Mouse (Mus musculus): ENCODE results near the gene Uba52.

The Uba52 gene

DNA sequence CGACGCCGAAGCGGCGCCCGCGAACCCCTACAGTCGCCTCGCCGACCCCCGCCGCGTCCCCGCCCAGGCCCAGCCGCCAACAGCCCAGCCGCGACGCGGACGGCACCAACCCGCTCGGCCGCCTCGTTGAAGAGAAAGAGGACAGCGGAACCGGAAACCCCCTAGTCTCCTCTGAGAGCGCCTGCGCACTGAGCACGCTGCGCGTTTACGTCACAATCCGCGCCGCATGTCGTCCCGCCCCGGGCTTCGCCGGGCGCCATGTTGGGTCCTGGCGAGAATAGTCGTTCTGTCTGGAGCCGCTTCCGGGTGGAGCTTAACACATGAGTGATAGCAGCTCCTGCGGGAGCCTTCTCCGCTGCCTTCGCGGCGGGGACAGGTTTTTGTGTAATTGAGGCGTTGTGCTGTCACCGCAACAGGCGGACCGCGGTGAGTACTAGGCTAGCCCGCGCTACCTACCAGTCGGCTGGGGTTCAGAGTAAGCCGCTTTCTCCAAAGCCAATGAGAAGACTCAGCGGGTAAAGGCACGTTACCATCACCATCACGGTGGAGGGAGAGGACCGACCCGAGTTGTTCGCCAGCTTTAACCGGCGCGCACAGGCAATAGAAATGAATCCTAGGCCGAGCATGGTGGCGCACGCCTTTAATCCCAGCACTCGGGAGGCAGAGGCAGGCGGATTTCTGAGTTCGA is at the start of gene Uba52:
Gene Uba52, minus strand, starts transcription at position 574 of the 688 bp plus-strand sequence.
- DNase-seq (ENCODE audit: low spot score in 2 of 2) = peak; percentile 96 to 97

GRCm38 (mm10) chr8:70560096-70560495 is 49.5 kb upstream of the Uba52 start:
- peak in 1 of 2 experiments; percentile 39 for DNase-seq (ENCODE audit: low spot score in 2 of 2)

GRCm38 (mm10) chr8:70558983-70559382 is 48.4 kb upstream of the Uba52 start:
- DNase-seq (ENCODE audit: low spot score in 2 of 2) = no peak

- DNase-seq (ENCODE audit: low spot score in 2 of 2) = peak; percentile 68 to 69
Measured at GRCm38 (mm10) chr8:70558334-70558733, 47.7 kb upstream of the Uba52 start.

- DNase-seq (ENCODE audit: low spot score in 2 of 2) = peak in 1 of 2 experiments; percentile 41
Measured at GRCm38 (mm10) chr8:70555079-70555747, 44.6 kb upstream of the Uba52 start.

- DNase-seq (ENCODE audit: low spot score in 2 of 2) = no peak
Measured at GRCm38 (mm10) chr8:70553740-70554139, 43.1 kb upstream of the Uba52 start.

DNA sequence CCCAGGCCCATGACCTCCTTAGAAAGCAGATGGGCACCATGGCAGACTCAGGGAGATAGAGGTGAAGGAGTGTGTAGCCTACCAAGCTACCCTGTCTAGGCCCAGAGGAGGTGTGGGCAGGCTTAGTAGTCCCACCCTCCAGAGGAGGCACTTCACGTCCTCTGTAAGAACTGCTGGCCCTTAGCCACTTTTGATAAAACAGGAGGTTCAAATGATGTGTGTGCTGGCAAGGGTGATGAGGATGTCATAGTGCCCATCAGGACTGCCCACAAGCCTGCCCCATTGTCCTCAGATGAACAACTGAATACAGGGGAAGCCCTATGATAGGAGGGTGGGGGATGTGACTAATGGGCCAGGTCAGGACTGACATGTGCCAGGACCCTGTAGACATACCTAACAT is 42.2 kb upstream of the Uba52 start:
- no peak for DNase-seq (ENCODE audit: low spot score in 2 of 2)

- no peak for DNase-seq (ENCODE audit: low spot score in 2 of 2)
Measured at GRCm38 (mm10) chr8:70551558-70552161, 41.1 kb upstream of the Uba52 start.

DNA sequence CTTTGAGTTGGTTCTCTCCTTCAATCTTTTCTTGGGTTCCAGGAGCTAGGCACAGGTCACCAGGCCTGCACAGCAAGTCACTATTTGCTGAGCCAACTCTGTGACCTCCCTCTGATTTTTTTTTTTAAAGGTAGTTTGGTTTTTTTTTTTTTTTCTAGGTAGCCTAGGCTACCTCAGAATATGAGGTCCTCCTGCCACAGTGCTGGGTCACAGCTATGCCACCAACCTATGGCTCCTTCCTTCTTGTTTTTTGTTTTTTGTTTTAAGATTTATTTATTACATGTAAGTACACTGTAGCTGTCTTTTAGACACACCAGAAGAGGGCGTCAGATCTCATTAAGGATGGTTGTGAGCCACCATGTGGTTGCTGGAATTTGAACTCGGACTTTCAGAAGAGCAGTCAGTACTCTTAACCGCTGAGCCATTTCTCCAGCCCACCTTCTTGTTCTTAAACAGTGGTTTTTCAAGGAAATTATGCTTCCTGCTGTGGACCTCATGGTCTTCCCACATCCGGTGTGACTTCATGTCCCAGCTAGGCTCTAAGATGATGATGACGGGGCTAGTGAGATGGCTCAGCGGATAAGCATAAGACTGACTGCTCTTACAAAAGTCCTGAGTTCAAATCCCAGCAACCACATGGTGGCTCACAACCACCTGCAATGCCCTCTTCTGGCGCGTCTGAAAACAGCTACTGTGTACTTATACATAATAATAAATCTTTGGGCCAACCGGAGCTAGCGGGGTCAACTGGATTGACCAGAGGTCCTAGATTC is 39.0 kb upstream of the Uba52 start:
- no peak for DNase-seq (ENCODE audit: low spot score in 2 of 2)

- DNase-seq (ENCODE audit: low spot score in 2 of 2) = no peak
Measured at GRCm38 (mm10) chr8:70547762-70548161, 37.2 kb upstream of the Uba52 start.

- DNase-seq (ENCODE audit: low spot score in 2 of 2) = no peak
Measured at GRCm38 (mm10) chr8:70546412-70546811, 35.8 kb upstream of the Uba52 start.

GRCm38 (mm10) chr8:70544200-70544687 is 33.6 kb upstream of the Uba52 start:
- peak in 1 of 2 experiments; percentile 35 for DNase-seq (ENCODE audit: low spot score in 2 of 2)

DNA sequence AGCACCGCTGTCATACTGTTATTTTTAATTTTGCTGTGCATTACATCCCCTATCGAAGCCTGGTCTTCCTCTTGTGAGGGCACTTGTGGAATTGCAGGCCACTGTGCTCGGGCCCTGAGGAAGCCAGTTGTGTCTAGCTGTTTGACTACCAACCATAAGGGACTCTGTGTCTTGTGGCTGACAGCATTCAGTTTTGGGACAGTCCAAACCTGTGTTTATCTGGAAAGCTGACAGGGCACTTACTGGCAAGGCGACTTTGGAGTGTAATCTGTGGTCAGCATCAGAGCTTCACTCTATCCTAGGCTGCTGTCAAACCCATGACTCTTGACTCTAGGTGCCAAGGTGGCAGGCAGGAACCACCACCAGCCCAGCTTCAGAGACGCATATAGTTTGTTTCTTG is 30.5 kb upstream of the Uba52 start:
- no peak for DNase-seq (ENCODE audit: low spot score in 2 of 2)

DNA sequence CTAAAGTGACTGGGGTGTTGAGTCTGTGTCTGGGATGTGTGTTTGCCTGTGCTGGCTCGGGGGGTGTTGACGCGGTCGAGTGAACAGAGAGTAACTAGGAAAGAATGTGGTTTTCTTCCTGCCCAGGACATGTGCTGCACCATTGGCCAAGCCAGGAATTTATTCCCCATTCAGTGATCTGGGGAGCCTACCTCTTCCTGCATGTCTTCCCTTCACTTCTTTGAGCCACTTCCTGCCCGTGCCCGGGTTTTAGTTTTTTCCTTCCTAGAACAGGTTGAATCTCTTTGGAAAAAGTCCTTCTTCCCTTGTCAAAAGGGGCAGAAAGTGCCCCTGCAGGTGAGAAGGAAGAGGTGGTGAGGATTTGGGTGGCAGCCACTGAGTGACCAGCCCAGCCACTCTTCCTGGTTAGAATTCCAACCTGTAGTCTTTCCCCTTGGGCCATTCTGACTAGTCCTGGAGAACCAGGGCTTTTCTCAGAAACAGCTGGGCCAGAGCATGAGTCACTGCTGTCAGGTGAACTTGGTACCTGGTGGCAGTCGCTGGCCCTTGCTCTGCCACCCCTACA is 30.0 kb upstream of the Uba52 start:
- DNase-seq (ENCODE audit: low spot score in 2 of 2) = no peak

DNA sequence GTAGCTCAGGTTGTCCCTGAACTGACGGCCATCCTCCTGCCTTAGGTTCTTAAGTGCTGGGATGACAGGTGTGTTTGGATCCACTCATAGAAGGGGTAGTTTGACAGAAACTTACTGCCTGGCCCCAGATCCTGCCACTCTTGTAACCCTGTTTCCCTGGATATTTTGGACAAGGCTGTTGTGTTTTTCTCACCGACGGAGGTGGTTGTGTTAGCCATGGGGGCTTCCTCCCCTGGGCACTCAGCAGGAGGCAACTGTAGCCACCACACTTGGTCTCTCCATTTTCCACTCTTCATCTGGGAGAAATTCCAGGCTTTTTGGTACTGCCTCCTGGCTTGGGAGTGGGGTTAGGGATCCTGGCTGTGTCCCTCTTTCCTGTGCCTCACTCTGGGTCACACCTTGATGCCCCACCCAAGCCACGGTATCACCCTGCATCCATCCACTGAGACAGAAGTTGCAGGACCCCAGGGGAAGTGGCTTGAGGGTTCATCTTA is 29.5 kb upstream of the Uba52 start:
- no peak for DNase-seq (ENCODE audit: low spot score in 2 of 2)

DNA sequence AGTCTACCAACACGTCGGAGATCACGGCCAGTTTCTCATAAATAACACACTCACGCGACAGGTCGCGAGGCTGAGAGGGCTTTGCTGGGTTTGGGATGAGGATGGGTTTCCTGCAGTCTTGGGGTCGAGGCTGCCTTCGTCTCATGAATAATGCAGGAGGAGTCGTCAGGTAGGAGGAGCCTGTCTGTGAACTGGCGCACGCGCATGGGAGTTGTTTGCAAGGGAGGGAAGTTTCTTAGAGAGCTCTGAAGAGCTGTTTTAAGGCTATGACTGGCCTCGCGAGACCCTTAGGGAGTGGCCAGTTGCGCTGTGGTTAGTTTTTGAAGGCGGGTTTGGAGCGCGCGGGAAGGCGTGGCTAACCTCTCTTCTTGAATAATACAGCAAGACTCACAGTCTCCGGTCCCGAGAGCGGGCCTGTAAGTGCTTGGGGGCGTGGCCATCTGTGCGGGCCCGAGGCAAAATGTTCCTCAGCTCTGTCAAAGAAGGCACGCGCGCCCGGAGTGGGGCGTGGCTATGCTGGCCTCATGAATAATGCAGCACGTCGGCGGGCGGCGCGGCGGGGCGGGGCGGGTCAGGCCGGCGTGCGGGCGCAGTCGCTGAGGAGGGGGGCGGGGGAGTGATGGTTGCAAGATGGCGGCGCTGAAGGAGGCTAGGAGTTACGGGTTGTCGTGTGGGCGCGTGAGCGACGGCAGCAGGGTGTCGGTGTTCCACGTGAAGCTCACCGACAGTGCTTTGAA is 28.6 kb upstream of the Uba52 start, which contains the start of gene Ell:
Gene Ell, plus strand, starts transcription at position 381 of the 737 bp plus-strand sequence.
- DNase-seq (ENCODE audit: low spot score in 2 of 2) = peak; percentile 99

DNA sequence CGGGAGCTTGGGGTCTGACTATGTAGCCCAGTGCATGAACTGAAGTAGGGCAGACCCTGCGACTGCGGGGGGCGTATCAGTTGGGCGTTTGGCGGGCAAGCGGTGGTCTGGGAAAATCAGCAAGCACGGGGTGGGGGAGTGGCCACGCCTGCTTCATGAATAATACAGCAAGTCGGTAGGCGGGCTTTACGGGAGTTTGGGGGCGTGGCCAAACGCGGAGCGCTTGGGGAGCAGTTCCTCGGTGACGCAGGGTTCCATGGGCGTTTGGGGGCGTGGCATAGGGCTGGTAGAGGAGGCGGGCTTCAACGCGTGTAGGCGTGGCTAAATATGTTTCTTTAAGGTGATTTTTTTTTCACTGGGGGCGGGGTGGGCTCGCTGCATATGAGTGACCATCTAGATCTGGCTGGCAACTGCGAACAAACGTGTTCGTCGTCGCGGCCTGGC is 28.1 kb upstream of the Uba52 start:
- peak; percentile 99 to 100 for DNase-seq (ENCODE audit: low spot score in 2 of 2)

GRCm38 (mm10) chr8:70538024-70538579 is 27.5 kb upstream of the Uba52 start:
- peak; percentile 28 to 49 for DNase-seq (ENCODE audit: low spot score in 2 of 2)

DNA sequence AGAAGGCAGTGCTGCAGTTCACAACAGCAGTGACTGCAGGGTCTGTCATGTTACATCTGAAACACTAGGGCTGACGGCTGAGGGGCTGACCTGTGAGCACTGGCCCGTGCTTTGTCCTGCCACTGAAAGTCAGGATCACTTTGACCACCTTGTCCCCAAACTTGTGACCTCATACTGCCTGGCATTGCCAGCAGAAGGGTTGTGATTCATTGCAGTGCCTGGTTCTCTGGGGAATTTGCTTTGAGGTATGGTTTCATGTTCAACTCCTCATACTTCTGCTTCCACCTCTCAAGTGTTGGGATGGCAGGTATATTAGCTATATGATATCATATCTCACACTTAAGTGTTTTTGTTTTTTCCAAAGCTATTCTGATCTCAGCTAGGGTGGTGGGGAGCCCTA is 25.1 kb upstream of the Uba52 start:
- no peak for DNase-seq (ENCODE audit: low spot score in 2 of 2)

GRCm38 (mm10) chr8:70535221-70535620 is 24.6 kb upstream of the Uba52 start:
- no peak for DNase-seq (ENCODE audit: low spot score in 2 of 2)

Measured in thymus, postnatal 10 days (tissue).